Mouse (Mus musculus): Measurements from ENCODE around the gene Wdr34. TPM values are rescaled to one million over a fixed set of nuclear protein-coding genes. Genes with fewer than 3 reads are reported as not detected.
A peak's percentile ranks its signal among the peaks of the same experiment; 100 is the strongest.

The Wdr34 gene
- polyA plus RNA-seq, 1 experiment from 2014 or later = 40.4 TPM

- peak; percentile 3; the same call in 1 of the 2 replicates for ATAC-seq (ENCODE audit: low FRiP score)
- Histone ChIP-seq H3K36me3 (0 out of 2 replicates have a peak, but pooled peaks cover 3% of the 10 kb centered on the region), H3K27me3 (no peaks in the 10 kb centered on the region), H3K9ac (peak overlapping the region; percentile 61; the same call in 1 of the 2 replicates), H3K27ac (0 out of 2 replicates have a peak overlapping the region, but pooled peaks have one; percentile 50), H3K9me3 (replicated peaks) (no peaks in the 10 kb centered on the region), H3K4me1 (peaks cover 17% of the 10 kb centered on the region), H3K4me2 (replicated peaks) (peak overlapping the region; percentile 78), H3K4me3 (peak overlapping the region; percentile 41)
- WGBS = 23% methylated on average over 10 of the region's 10 CpGs
Measured at GRCm38 (mm10) chr2:30078349-30078712, 29.6 kb upstream of the Wdr34 start.

- peak within 1 kb of the TSS; percentile 41 for H3K4me3 ChIP-seq
- no peaks in the 10 kb centered on the region for H3K27me3 ChIP-seq
- H3K4me1 ChIP-seq = peaks cover 17% of the 10 kb centered on the region
- peaks cover 9% of the 10 kb centered on the region for H3K36me3 ChIP-seq
- under 1% methylated on average over 53 of the region's 53 CpGs for WGBS
- peak within 1 kb of the TSS; percentile 50; the same call in 1 of the 2 replicates for H3K27ac ChIP-seq
- ATAC-seq (ENCODE audit: low FRiP score) = peak; percentile 77
- no peaks in the 10 kb centered on the region for H3K9me3 ChIP-seq (replicated peaks)
- peak within 1 kb of the TSS; percentile 78 for H3K4me2 ChIP-seq (replicated peaks)
- H3K9ac ChIP-seq = peak within 1 kb of the TSS; percentile 61
Measured at GRCm38 (mm10) chr2:30077502-30078348, 29.0 kb upstream of the Wdr34 start, which contains the start of gene Pkn3. TSS of gene Pkn3 (plus strand) at chr2:30077684.

GRCm38 (mm10) chr2:30076959-30077358 is 28.3 kb upstream of the Wdr34 start:
- 68% methylated on average over 6 of the region's 6 CpGs for WGBS
- no peaks in the 10 kb centered on the region for H3K9me3 ChIP-seq (replicated peaks)
- peak; percentile 53 for ATAC-seq (ENCODE audit: low FRiP score)
- peaks cover 17% of the 10 kb centered on the region for H3K4me1 ChIP-seq
- peak overlapping the region; percentile 56 for H3K9ac ChIP-seq
- peak overlapping the region; percentile 41; the same call in 1 of the 2 replicates for H3K4me3 ChIP-seq
- no peaks in the 10 kb centered on the region for H3K27me3 ChIP-seq
- peak overlapping the region; percentile 24; the same call in 1 of the 2 replicates for H3K27ac ChIP-seq
- H3K36me3 ChIP-seq = peaks cover 15% of the 10 kb centered on the region
- H3K4me2 ChIP-seq (replicated peaks) = peak overlapping the region; percentile 78

- Histone ChIP-seq H3K27me3 (no peaks in the 10 kb centered on the region), H3K9ac (no peak overlapping the region), H3K4me3 (no peak overlapping the region), H3K9me3 (replicated peaks) (no peaks in the 10 kb centered on the region), H3K27ac (no peak overlapping the region), H3K4me1 (peaks cover 17% of the 10 kb centered on the region), H3K36me3 (peaks cover 17% of the 10 kb centered on the region), H3K4me2 (replicated peaks) (no peak overlapping the region)
- WGBS = 92% methylated on average over 9 of the region's 9 CpGs
- no peak for ATAC-seq (ENCODE audit: low FRiP score)
Measured at GRCm38 (mm10) chr2:30076439-30076838, 27.8 kb upstream of the Wdr34 start.

- Histone ChIP-seq H3K4me1 (peaks cover 17% of the 10 kb centered on the region), H3K9ac (no peak overlapping the region), H3K4me2 (replicated peaks) (no peak overlapping the region), H3K27ac (no peak overlapping the region), H3K9me3 (replicated peaks) (no peaks in the 10 kb centered on the region), H3K36me3 (peaks cover 18% of the 10 kb centered on the region), H3K27me3 (no peaks in the 10 kb centered on the region), H3K4me3 (no peak overlapping the region)
- ATAC-seq (ENCODE audit: low FRiP score) = no peak
- 86% methylated on average over 3 of the region's 3 CpGs for WGBS
Measured at GRCm38 (mm10) chr2:30075625-30076024, 26.9 kb upstream of the Wdr34 start.

GRCm38 (mm10) chr2:30073285-30073684 is 24.6 kb upstream of the Wdr34 start:
- ATAC-seq (ENCODE audit: low FRiP score) = no peak
- no peaks in the 10 kb centered on the region for H3K27me3 ChIP-seq
- no peak overlapping the region for H3K27ac ChIP-seq
- H3K36me3 ChIP-seq = peaks cover 40% of the 10 kb centered on the region
- H3K4me3 ChIP-seq = no peak overlapping the region
- no peaks in the 10 kb centered on the region for H3K9me3 ChIP-seq (replicated peaks)
- no peak overlapping the region for H3K9ac ChIP-seq
- no peak overlapping the region for H3K4me2 ChIP-seq (replicated peaks)
- 83% methylated on average over 3 of the region's 3 CpGs for WGBS
- H3K4me1 ChIP-seq = peaks cover 16% of the 10 kb centered on the region

- peaks cover 16% of the 10 kb centered on the region for H3K4me1 ChIP-seq
- ATAC-seq (ENCODE audit: low FRiP score) = no peak
- no peaks in the 10 kb centered on the region for H3K9me3 ChIP-seq (replicated peaks)
- H3K36me3 ChIP-seq = peaks cover 40% of the 10 kb centered on the region
- no peak overlapping the region for H3K4me2 ChIP-seq (replicated peaks)
- no peak overlapping the region for H3K9ac ChIP-seq
- 81% methylated on average over 7 of the region's 7 CpGs for WGBS
- H3K27ac ChIP-seq = no peak overlapping the region
- no peak overlapping the region for H3K4me3 ChIP-seq
- no peaks in the 10 kb centered on the region for H3K27me3 ChIP-seq
Measured at GRCm38 (mm10) chr2:30072875-30073274, 24.2 kb upstream of the Wdr34 start.

GRCm38 (mm10) chr2:30067962-30068361 is 19.3 kb upstream of the Wdr34 start:
- no peak overlapping the region; the same call in 1 of the 2 replicates for H3K27ac ChIP-seq
- H3K27me3 ChIP-seq = no peaks in the 10 kb centered on the region
- peak overlapping the region; percentile 99 for H3K9ac ChIP-seq
- ATAC-seq (ENCODE audit: low FRiP score) = no peak
- peaks cover 29% of the 10 kb centered on the region for H3K4me1 ChIP-seq
- H3K9me3 ChIP-seq (replicated peaks) = no peaks in the 10 kb centered on the region
- 40% methylated on average over 7 of the region's 7 CpGs for WGBS
- peak overlapping the region; percentile 98 for H3K4me3 ChIP-seq
- peak overlapping the region; percentile 64 for H3K4me2 ChIP-seq (replicated peaks)
- H3K36me3 ChIP-seq = peaks cover 33% of the 10 kb centered on the region

- Histone ChIP-seq H3K4me1 (peaks cover 33% of the 10 kb centered on the region), H3K9ac (peak overlapping the region; percentile 99), H3K4me3 (peak overlapping the region; percentile 98), H3K4me2 (replicated peaks) (peak overlapping the region; percentile 64), H3K36me3 (peaks cover 26% of the 10 kb centered on the region), H3K27ac (peak overlapping the region; percentile 100), H3K27me3 (no peaks in the 10 kb centered on the region), H3K9me3 (replicated peaks) (no peaks in the 10 kb centered on the region)
- peak; percentile 27 for ATAC-seq (ENCODE audit: low FRiP score)
- WGBS = under 1% methylated on average over 36 of the region's 69 CpGs
Measured at GRCm38 (mm10) chr2:30067031-30067888, 18.6 kb upstream of the Wdr34 start.

- WGBS = under 1% methylated on average over 57 of the region's 101 CpGs
- peak; percentile 94 for ATAC-seq (ENCODE audit: low FRiP score)
- Histone ChIP-seq H3K4me3 (peak overlapping the region; percentile 98), H3K9me3 (replicated peaks) (no peaks in the 10 kb centered on the region), H3K4me1 (peaks cover 39% of the 10 kb centered on the region), H3K36me3 (peaks cover 23% of the 10 kb centered on the region), H3K27me3 (no peaks in the 10 kb centered on the region), H3K9ac (peak overlapping the region; percentile 99), H3K27ac (peak overlapping the region; percentile 100), H3K4me2 (replicated peaks) (peak overlapping the region; percentile 64)
Measured at GRCm38 (mm10) chr2:30066046-30066901, 17.6 kb upstream of the Wdr34 start.

GRCm38 (mm10) chr2:30064298-30064697 is 15.6 kb upstream of the Wdr34 start:
- Histone ChIP-seq H3K36me3 (peaks cover 10% of the 10 kb centered on the region), H3K9ac (no peak overlapping the region), H3K4me1 (peaks cover 41% of the 10 kb centered on the region), H3K9me3 (replicated peaks) (no peaks in the 10 kb centered on the region), H3K27me3 (no peaks in the 10 kb centered on the region), H3K27ac (no peak overlapping the region), H3K4me3 (no peak overlapping the region), H3K4me2 (replicated peaks) (peak overlapping the region; percentile 78; the same call in 1 of the 2 replicates)
- WGBS = 38% methylated on average over 3 of the region's 3 CpGs
- ATAC-seq (ENCODE audit: low FRiP score) = no peak
